Mouse (Mus musculus) kidney, adult 2 months (tissue): ENCODE measurements around the gene Ciz1.

Experiments used
- CTCF ChIP-seq: fragments of 200-500 bp; conservative IDR thresholded peaks from 2 replicates; pipeline ENCODE4 v1.5.1; 2011; ENCODE audit warnings: low read depth, mild to moderate bottlenecking, control low read depth, low read length, moderate library complexity, mixed read lengths; ENCODE audit not compliant: insufficient read depth, insufficient read length
- POLR2A ChIP-seq: fragments of 200-500 bp; IDR thresholded peaks from one replicate; pipeline ENCODE4 v1.6.1; 2011; ENCODE audit warnings: low read depth, low read length, control low read depth

DNA sequence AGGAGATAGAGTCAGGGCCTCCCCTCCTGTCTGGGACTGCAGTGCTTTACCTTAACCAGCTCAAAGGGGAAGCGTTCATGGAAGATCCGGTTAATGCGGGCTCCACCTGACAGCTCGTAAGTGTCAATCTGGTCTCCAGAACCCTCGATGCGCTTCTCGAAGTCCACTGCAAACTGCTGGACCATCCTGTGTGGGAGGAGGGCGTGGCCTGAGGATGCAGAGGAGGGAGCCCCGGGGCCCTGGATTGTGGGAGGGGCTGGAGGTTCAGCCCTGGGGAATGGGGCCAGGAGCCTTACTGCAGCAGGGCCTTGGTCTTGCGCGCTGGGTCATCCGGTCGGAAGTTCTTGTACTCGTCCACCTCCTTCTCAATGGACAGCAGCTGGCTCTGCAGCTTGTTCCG lies 16.2 kb upstream of the Ciz1 start:
- no peak for TF ChIP-seq CTCF
- TF ChIP-seq POLR2A, result no peak
